Mouse (Mus musculus) liver, embryonic 11.5 days (tissue): ENCODE data around the gene Mettl3. TPM values are rescaled to one million over a fixed set of nuclear protein-coding genes. Genes with fewer than 3 reads are reported as not detected.

Experiments
- ATAC-seq: fragments of 200-750 bp; cut with Nextera tagmentation; replicated peaks from 2 replicates; pipeline ENCODE4 v1.8.0; 2017; ENCODE audit warnings: moderate number of reproducible peaks, mild to moderate bottlenecking, moderate TSS enrichment, moderate library complexity; ENCODE audit not compliant: low FRiP score
- DNase-seq: peaks from one replicate; pipeline ENCODE4 v3.0.0-alpha.2; 2017; ENCODE audit warnings: low spot score
- H3K27ac ChIP-seq: fragments of 300-500 bp; sonication (generic); 2 replicates; pipeline ENCODE4 v1.5.1; 2014; ENCODE audit warnings: mild to moderate bottlenecking, low read depth, low read length, control low read depth
- H3K27me3 ChIP-seq: fragments of 300-500 bp; sonication (generic); replicated peaks from 2 replicates; pipeline ENCODE4 v1.6.1; 2014; ENCODE audit warnings: low read length, mixed read lengths; ENCODE audit not compliant: control insufficient read depth, insufficient read depth
- H3K36me3 ChIP-seq: fragments of 300-500 bp; sonication (generic); 2 replicates; pipeline ENCODE4 v1.6.1; 2014; ENCODE audit warnings: mild to moderate bottlenecking, low read length, moderate library complexity, mixed read lengths; ENCODE audit not compliant: control insufficient read depth, insufficient read depth
- H3K4me1 ChIP-seq: fragments of 300-500 bp; sonication (generic); replicated peaks from 2 replicates; pipeline ENCODE4 v1.6.1; 2014; ENCODE audit warnings: low read length, mixed read lengths; ENCODE audit not compliant: control insufficient read depth, insufficient read depth
- H3K4me2 ChIP-seq: fragments of 300-500 bp; sonication (generic); 2 replicates; pipeline ENCODE4 v1.6.1; 2014; ENCODE audit warnings: mild to moderate bottlenecking, control low read depth, moderate library complexity
- H3K4me3 ChIP-seq: fragments of 300-500 bp; sonication (generic); 2 replicates; pipeline ENCODE4 v1.5.1; 2014; ENCODE audit warnings: low read depth, low read length, control low read depth
- H3K9ac ChIP-seq: fragments of 300-500 bp; sonication (generic); 2 replicates; pipeline ENCODE4 v1.6.1; 2014; ENCODE audit warnings: low read depth, low read length, control low read depth
- H3K9me3 ChIP-seq: fragments of 300-500 bp; sonication (generic); 2 replicates; pipeline ENCODE4 v1.6.1; 2016; ENCODE audit warnings: low read length, inconsistent platforms, mixed read lengths; ENCODE audit not compliant: control insufficient read depth
- WGBS: fragments of 180-500 bp; shearing (Covaris S2); extraction: QIAGEN DNeasy Blood & Tissue Kit; methylation state at CpG from one replicate; pipeline ENCODE4 v1.1.7; 2014; 5-methylcytosine and 5-hydroxymethylcytosine counted together
- polyA plus RNA-seq: library from polyadenylated mRNA; unstranded; fragments of >200 nt; fragmentation: Nextera tagmentation; extraction: Ambion mirVana; gene quantifications from 2 replicates; pipeline ENCODE4 v1.2.1, GENCODE M21; 2014

Mettl3 gene
- polyA plus RNA-seq, 1 experiment from 2014 or later, result 52.2 TPM

DNA sequence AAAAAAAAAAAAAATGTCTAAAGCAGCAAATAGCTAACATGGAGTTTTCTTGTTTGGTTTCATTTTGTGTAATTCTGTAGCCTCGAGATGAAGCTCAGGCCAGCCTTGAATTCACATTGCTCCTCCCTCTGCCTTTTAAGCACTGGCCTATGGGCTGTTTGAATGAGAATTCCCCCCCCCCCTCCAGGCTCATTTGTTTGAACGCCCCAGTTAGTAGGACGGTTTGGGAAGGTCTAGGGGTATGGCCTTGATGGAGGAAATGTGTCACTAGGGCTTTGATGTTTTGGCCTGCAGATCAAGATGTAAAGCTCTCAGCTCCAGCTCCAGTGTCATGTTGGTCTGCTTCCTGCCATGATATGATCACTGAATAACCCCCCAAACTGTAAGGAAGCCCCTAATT lies 32.1 kb downstream of the Mettl3 start:
- Histone ChIP-seq H3K9ac (no peak overlapping the region), H3K36me3 (no peaks in the 10 kb centered on the region), H3K27me3 (no peaks in the 10 kb centered on the region), H3K9me3 (no peaks in the 10 kb centered on the region), H3K27ac (no peak overlapping the region), H3K4me1 (no peaks in the 10 kb centered on the region), H3K4me2 (no peak overlapping the region), H3K4me3 (no peak overlapping the region)
- ATAC-seq, result no peak
- DNase-seq, result no peak
- WGBS, result 70% methylated on average over 3 of the region's 3 CpGs

DNA sequence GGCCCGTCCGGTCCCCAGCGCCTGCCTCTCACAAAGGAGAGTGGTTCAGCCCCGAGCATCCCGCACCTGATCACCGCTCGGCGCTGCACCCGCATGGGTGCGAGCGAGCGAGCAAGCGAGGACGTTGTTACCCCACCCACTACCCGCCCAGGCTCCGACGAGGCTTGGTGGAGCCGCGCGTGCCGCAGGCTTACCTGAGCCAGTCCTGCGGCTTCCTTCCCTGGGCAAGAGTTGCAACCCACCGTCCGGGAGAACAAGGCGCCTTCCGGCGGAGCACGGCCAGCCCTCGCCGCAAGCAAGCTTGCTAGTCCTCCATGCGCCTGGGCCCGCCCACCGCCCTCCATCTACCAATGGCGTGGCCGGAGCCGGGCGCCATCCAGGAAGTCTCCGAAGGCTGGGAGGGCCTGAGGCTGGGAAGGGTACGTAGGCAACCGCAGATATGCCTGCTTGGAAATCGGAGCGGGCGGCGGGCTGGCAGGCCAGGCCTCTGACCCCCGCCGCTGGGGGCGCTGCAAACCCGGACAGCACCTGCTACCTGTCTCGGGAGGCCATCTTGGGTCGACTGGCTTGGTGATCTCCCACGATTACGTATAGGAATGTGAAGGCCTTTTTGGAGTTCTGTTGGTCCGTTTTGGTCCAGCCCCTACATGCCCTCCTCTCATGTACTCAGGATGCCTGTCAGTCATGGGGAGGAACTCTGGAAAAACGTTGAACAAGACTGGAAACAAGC lies 47.3 kb downstream of the Mettl3 start, which contains the start of gene Chd8:
Gene Chd8, minus strand, starts transcription at position 297 of the 730 bp plus-strand sequence.
- H3K27ac ChIP-seq, result peak within 1 kb of the TSS; percentile 92
- peak within 1 kb of the TSS; percentile 96 for H3K4me2 ChIP-seq
- DNase-seq, result peak; percentile 96
- H3K4me3 ChIP-seq, result peak within 1 kb of the TSS; percentile 88
- H3K9ac ChIP-seq, result peak within 1 kb of the TSS; percentile 81
- peak; percentile 100 for ATAC-seq
- peaks cover 16% of the 10 kb centered on the region for H3K4me1 ChIP-seq
- H3K36me3 ChIP-seq, result no peaks in the 10 kb centered on the region
- whole genome bisulfite sequencing, result under 1% methylated on average over 54 of the region's 54 CpGs
- H3K27me3 ChIP-seq, result no peaks in the 10 kb centered on the region
- H3K9me3 ChIP-seq, result no peaks in the 10 kb centered on the region

DNA sequence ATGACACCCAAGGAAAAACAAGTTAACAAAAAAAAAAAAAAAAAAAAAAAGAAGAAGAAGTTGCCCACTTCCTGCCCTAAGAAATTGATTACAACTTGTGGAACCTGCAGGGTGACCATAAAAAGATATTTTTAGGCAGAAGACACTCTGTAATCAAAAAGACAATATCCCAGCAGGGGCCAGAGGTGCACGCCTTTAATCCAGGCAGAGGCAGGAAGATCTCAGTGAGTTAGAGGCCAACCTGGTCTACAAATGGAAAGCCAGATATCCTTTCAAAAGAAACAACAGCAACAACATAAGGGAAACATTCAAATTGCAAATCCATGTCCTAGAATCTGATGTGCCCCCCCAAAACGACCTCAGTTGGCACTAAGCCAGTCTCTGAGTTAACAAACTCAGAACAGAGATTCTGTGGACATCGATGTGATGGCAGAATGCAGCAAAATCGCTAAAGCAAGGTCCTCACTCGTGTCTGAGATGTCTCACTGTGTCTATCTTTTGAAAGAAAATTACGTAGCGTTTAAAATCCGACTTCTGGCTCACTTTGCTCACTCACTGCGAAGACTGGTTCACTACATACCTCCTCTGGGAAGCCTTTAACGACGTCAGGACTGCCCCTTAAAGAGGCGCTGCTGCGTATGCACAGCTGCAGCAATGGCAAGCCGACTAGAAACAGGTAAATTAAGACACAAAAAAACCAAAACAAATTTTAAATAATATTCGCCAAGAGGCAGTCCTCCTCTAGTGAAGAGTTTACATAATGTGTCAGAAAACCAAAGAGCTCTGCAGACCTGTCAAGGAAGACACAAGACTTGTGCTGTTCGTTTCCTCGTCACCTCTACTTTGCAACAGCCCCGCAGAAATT lies 48.4 kb downstream of the Mettl3 start:
- peak overlapping the region; percentile 81 for H3K9ac ChIP-seq
- peak overlapping the region; percentile 88 for H3K4me3 ChIP-seq
- peak overlapping the region; percentile 96 for H3K4me2 ChIP-seq
- peak overlapping the region; percentile 92 for H3K27ac ChIP-seq
- no peaks in the 10 kb centered on the region for H3K27me3 ChIP-seq
- no peak for DNase-seq
- peaks cover 3% of the 10 kb centered on the region; the same call in 1 of the 2 replicates for H3K36me3 ChIP-seq
- ATAC-seq, result no peak
- 4% methylated on average over 18 of the region's 18 CpGs for WGBS
- H3K4me1 ChIP-seq, result peaks cover 16% of the 10 kb centered on the region
- H3K9me3 ChIP-seq, result no peaks in the 10 kb centered on the region

DNA sequence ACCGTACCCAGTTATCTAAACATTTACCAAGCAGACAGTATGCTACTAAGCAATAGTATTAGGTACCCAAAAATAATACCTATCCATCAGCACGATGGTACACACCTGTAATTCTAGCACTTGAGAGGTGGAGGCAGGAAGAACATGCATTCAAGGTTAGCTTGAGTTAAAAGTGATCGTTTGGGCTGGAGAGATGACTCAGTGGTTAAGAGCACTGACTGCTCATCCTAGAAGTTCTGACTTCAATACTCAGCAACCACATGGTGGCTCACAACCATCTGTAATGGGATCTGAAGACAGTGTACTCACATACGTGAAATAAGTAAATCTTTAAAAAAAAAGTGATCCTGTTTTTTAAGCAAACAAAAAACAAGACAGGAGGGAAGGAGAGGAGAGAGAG lies 58.8 kb downstream of the Mettl3 start:
- Histone ChIP-seq H3K4me3 (no peak overlapping the region), H3K4me2 (no peak overlapping the region), H3K4me1 (peaks cover 18% of the 10 kb centered on the region), H3K27ac (no peak overlapping the region), H3K36me3 (0 out of 2 replicates have a peak, but pooled peaks cover 2% of the 10 kb centered on the region), H3K9me3 (no peaks in the 10 kb centered on the region), H3K27me3 (no peaks in the 10 kb centered on the region), H3K9ac (no peak overlapping the region)
- DNase-seq (no peak), ATAC-seq (no peak)
- WGBS, result 74% methylated on average over 4 of the region's 4 CpGs

Other genes starting within 250 kb of the Mettl3 start
- 698 and 737 TPM in 2 replicates for gene Hnrnpc, start 201.1 kb downstream of the Mettl3 start, polyA plus RNA-seq
- 103 and 111 TPM in 2 replicates for gene Rpgrip1, start 194.4 kb downstream of the Mettl3 start, polyA plus RNA-seq
- 52.1 and 58.6 TPM in 2 replicates for gene Supt16, start 107.7 kb downstream of the Mettl3 start, polyA plus RNA-seq
- gene Chd8, start 47.3 kb downstream of the Mettl3 start, polyA plus RNA-seq, result 34.5 and 38.0 TPM in 2 replicates
- 35.7 and 44.6 TPM in 2 replicates for gene Tox4, start 26.0 kb downstream of the Mettl3 start, polyA plus RNA-seq
- gene Rab2b, start 25.6 kb downstream of the Mettl3 start, polyA plus RNA-seq, result 9.8 and 10.6 TPM in 2 replicates
- gene Sall2, start 23.6 kb upstream of the Mettl3 start, polyA plus RNA-seq, result 9.8 and 11.6 TPM in 2 replicates
- gene Olfr1513, start 51.3 kb upstream of the Mettl3 start, polyA plus RNA-seq, result not detected in 2 replicates
- gene Olfr1512, start 74.0 kb upstream of the Mettl3 start, polyA plus RNA-seq, result not detected in 2 replicates
- gene Olfr1511, start 92.3 kb upstream of the Mettl3 start, polyA plus RNA-seq, result not detected in 2 replicates
- gene Olfr1510, start 109.2 kb upstream of the Mettl3 start, polyA plus RNA-seq, result not detected in 2 replicates
- not detected in 2 replicates for gene Olfr1509, start 137.9 kb upstream of the Mettl3 start, polyA plus RNA-seq
- gene Olfr1508, start 162.4 kb upstream of the Mettl3 start, polyA plus RNA-seq, result not detected in 2 replicates
- gene Olfr1507, start 190.6 kb upstream of the Mettl3 start, polyA plus RNA-seq, result not detected in 2 replicates